Mouse (Mus musculus) right cerebral cortex, postnatal 36 days (tissue): ENCODE results near the gene Lsm3.
A peak's percentile ranks its signal among the peaks of the same experiment; 100 is the strongest.

ENCODE experiments used
- DNase-seq, 2 experiments: peaks; one replicate each; pipeline ENCODE4 v3.0.0; 2022; ENCODE audit warnings: low spot score in 2 of 2, mixed read lengths in 1 of 2

Gene Lsm3

DNA sequence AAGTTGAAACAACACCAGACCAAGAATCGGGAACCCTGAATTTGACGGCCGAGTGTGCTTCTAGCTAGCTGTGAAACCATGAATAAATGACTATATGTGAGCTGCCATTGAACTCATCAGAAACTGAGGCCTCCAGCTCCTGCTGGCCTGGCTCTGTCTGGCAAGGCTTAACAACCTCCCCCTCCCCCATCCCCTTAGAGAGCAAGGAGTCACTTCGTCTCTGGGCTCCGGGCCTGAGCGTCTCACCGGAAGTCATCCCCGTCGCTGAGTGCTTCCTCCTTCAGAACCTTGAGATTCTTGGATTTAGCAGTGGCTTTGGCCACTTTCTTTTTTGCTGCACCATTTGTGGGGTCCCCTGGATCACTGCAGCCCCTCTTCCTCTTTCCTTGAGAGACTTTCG lies 5.5 kb upstream of the Lsm3 start:
- no peak for DNase-seq

DNA sequence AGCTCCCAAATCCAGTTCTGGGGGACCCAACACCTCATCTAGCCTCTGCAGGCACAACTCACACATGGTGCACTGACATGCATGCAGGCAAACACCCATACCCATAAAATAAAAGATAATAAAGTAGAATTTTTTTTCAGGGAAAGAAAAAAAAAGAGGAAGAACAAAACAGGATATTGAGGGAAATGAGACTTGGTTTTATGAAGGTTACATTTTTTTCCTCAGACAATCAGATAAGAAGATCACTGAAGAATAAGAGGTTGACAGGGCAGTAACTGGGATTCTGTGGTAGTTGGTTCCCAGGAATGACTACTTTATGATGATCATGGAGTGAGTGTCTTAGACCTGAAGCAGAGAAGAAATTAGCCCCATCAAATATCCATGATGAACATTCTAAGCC lies 1.6 kb upstream of the Lsm3 start:
- no peak for DNase-seq

DNA sequence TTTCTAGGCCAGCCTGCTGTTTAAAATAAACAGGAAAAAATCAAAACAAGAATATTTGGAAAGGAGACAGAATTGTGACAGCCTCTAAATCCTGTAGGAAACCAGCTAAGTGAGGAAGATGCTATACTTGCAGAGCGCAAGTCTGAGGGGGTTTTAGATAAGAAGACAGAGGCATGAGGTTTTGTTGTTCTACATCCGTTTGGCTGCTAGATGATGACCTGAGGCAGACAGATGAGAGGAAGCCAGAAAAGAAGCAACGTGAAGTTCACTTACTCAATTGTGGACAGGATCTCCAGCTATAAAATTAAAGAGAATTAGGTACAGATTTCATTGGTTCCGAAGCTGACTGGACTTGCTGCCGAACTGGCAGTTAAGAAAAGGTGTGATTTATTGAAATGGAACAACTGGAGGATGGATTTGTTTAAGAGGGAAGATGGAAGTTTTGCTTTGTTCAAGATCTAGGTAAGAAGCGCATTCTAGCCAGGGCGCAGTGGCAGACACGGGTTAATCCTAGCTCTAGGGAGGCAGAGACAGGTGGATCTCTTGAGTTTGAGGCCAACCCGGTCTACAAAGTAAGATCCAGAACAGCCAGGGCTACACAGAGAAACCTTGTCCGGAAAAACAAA lies 878 bp upstream of the Lsm3 start:
- no peak for DNase-seq

DNA sequence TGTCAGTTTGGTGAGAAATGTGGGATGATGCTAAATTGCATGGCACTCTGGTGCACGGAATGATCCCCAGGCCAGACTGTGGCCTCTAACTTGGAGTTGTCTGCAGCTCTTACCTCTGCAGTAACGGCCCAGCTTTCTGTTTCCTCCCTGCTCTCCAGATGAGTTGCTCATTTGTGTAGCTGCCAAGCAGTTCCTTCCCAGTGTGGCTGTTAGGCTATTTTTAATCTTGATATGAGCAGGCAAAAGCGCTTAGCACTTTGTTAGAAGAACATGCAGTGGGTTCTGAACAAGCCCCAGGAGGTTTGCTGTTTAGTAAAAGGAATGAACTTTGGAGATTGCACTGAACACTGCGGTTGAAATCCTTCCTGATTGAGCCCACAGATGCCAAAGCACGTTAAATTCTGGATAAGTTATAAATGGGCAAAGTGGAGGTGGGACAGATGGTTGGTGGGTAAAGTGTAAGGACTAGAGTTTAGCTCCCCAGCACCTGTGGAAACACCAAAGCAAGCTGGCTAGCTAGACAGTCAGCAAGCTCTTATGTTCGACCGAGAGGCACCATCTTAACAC lies 2.8 kb downstream of the Lsm3 start:
- DNase-seq, result peak in 1 of 2 experiments; percentile 50

DNA sequence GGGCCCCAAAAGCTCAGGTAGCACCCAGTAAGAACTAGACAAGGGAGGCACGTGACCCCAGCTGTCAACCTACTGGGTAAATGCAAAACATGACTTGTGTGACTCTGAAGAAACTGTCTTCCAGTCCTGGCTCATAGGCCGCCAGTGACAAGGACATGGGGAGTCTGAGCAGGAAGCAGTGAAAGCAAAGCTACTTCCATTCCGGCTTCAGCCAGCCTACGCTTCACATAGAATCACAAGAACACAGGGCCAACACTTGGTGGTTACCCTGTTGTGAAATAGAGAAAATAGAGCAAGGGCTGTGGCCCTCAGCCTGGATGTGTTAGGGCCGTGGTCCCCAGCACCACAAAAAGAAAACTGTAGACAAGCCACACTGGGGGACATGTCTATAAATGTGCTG lies 7.1 kb downstream of the Lsm3 start:
- no peak for DNase-seq

DNA sequence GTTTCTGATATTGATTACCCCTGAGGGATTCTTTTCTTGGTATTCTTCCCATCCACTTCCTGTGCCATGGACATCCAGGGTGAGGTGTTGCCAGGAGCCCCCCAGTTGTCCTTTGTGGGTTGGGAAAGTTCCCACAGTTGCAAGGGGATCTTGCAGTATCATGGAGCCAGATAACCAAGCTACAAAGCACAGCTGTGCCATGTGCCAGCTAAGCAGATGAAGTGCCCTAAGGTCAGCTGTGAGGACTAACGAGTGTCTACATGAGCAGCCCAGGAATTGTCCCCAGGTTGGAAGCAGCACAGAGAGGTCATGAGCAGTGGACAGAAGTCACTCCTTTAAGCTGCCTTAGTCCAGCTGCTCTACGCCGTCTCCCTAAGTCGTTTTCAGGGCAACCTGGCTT lies 9.8 kb downstream of the Lsm3 start:
- DNase-seq, result no peak

DNA sequence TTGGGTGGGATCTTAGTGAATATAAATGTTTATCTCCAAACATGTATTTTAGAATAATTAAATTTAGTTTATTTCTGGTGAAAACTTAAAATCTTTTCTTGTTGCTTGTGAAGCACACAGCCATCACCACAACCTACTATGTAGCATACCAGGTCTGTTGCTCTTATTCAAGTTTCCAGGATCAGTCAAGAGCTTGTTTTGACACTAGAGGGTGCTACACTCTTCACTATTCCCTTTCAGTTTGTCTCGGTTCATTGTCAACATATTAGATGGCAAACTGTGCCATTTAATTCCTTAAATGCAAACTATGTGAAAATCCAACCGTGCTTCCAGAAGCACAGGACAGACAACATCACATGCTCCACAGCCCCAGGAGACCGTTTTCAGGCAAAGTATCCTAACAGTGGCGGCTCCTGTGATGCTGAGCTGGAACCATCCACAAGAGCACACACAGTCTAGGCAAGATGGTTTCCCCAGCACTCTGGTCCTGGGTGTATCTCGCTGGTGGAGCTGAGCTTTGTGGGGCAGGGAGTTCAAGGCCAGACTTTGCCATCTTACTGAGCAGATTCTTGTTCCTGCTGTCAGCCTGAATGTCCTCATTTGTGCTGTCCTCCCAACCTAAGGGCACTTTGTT lies 11.6 kb downstream of the Lsm3 start:
- DNase-seq, result no peak

DNA sequence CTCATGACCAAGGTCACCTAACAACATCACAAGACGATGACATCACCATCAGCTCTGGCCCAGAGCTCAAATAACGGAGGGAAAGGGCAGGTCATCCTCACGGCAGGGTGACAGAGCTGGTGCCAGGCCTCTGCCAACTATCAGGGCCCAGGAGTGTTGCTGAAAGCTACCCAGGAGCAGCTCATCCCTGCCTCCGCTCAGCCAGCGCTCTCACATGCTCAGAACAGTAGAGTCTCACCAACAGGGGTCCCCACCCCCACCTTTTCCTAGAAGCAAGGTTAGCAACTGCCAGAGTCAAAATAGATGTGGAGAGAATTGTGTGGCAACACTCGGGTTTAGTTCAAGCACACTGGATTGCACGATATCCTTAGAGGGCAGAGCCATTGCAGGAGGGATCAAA lies 12.5 kb downstream of the Lsm3 start:
- DNase-seq, result no peak

DNA sequence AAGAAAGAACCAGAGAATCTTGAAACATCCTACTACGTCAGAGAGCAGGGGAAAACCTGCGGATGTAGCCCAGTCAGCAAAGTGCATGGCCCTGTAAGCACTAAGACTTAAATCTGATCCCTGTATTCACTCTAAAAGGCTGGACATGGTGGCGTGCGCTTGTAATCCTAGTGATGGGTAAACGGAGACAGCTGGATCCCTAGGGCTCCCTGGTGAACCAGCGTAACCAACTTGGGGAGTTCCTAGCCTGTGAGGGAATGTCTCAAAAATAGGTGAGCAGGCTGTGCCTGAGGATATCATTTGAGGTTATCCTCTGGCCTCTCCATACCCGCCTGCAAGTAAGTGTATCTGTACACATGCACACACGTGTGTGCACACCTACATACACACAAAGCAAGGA lies 14.9 kb downstream of the Lsm3 start:
- DNase-seq, result no peak

DNA sequence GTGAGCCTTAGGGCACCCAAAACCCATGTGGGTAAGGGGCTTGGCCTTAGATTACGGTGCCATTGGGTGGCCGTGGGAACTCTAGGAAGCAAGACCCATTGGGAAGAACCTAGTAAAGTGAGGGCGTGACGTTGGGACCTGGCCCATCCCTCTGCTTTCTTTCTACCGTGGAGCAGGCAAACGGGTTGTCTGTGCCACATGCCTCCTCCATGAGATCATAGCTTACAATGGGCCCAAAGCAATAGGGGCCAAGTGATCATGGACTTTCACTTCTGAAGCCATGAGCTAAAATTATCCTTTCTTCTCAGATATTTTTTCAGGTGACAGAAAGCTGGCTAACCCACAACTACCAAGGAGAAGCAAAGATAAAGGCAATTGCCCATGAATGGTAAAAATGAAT lies 15.5 kb downstream of the Lsm3 start:
- DNase-seq, result no peak

DNA sequence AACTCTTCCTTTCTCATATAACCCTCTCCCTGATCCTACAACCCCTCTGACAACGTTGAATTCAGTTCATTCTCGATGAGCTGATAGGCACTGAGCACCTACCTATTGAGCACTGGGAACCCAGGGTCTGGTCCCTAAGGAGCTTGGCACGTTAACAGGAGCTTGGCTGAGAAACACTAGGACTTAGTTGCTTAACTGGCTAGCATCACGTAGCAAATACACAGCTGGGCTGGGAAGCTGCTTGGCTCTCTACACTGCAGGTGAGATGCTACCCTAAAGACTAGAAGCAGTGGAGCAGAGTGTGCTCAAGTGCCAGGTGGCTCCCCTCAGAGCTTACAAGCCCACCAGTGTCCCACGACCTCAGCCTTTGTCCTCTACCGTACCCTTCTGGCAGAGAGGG lies 16.9 kb downstream of the Lsm3 start:
- no peak for DNase-seq

DNA sequence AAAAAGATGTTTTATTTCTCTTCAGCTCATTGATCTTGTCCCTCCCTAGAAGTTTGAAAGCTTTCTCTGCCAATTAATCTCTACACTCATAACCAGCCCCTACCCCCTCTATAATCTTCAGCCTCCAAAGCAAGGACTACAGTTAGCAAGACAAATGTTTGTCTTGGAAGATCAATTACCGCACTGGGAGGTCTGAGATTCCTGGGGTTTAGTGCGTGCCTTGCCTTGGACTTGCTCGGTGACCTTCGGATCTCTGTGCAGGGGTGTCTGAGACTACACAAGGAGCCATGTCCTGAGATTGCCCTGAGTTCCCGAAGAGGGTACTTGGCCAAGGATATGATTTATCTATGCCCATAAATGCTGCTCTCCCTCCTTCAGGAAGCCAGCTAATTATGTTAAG lies 17.6 kb downstream of the Lsm3 start:
- DNase-seq, result no peak

DNA sequence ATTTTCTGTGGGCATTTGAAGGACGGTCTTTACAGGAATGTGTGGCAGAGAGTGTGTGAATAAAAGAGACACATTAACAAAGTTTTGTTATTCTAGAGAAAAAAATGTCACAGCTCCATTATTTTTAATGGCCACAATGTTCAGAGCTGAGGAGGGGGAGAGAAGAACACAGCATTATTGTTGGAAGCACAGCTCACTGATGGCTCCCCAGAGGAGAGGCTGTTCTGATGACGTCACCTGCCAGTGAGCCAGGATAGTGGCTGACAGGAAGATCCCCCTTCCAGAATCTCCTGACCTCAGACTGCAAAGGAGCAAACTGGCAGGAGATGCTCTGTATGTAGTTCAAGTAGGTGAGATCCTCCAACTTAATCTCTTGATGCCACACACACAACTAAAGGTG lies 18.0 kb downstream of the Lsm3 start:
- no peak for DNase-seq

DNA sequence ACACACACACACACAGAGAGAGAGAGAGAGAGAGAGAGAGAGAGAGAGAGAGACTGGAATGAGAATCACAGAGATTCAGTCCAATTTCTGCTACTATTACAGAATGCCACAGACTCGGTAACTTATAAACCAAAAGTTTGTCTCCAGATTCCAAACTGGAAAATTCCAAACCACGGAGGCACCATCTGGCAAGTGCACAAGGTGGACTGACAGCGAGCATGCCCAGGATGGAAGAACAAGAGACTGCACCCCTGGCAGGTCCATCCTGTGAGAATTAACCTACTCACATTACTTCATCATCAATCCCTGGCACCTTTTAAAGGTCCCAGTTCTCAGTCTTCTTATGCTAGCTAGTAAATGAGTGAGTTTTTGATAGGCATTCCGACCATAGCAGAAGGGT lies 18.5 kb downstream of the Lsm3 start:
- DNase-seq, result no peak

DNA sequence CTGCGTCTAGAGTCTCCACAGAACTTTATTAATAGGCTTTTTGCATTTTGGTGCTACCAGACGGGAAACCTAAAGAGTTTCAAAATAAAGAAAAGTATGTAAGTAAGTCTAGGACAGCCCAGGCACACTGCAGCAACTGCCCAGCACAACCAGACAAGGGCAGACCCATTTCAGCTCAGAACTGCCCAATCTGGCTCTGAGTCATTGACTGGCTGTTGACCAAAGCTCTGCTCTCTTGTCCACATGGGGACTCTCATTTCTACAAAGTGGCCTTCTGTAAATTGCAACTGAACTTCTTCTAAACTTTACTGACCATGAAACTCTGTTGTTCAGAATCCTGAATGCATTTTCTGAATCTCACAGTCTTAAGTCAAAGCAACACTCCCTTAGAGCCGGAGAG lies 19.5 kb downstream of the Lsm3 start:
- no peak for DNase-seq

DNA sequence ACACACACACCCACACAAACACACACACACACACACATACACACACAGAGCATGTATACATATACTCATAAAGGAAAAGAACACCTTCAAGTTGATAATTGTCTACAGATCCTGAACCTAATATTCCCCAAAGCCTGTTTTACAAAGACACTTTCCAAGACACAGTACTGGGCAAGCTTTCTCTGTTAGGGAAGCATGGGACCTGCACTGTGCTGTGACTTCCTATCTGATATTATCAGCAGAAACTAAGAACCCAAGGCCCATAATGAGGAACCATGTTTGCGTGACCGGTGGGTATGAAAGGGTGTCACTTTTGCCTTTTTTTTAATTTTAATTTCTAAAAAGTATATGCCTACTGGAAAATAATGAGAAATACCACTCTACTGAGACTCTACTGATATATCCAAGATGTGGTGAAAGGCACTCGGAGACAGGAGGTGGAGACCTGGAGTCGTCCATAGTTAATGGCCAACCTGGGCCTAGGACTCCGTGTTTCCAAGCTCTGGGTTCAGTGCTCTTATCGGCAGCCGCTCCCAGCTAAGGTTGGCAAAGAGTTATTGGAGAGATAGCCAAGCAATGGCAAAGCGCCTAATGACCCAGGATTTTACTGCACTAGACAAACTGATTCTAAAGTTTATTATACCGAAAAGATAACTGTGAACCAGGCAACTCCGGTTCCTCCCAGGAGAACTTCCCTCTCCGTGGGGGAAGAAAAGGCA lies 20.5 kb downstream of the Lsm3 start:
- DNase-seq, result no peak

DNA sequence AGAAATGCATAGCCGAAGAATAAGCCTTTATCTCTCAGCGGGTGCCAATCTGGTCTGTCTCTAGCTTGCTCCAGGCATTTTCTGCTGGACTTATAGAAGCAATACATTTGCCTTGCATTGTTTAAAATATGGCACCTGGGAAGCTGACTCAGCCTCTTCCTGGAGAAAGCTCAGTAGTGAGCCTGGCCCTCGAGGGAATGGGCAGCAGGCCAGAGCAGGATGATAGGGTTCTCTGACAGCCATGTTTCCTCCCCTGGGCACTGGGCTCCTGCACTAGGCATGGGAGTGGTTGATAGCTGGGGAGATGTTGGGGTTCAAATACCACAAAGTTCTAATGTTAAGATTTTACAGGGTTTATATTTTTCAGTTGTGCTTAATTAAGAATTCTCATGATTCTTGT lies 25.5 kb downstream of the Lsm3 start:
- no peak for DNase-seq

DNA sequence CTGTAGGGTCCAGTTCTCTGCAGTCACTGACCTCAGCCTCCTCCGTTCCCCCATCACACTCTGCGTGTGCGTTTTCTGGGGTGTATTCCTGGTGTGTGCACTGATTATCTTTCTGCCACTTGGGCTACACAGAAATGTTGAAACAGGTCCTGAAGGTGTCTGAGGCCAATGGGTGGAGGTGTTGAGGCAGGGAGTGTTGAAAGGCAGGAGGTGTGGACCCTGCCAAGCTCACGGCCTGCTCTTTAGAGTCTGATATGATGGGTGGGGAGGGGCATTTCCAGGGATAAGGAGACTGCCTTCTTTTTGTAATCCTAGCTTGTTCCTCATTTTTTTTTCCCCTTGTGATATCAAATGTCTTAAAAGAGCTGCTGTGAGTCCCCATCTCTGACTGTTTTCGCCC lies 27.3 kb downstream of the Lsm3 start:
- DNase-seq, result no peak

DNA sequence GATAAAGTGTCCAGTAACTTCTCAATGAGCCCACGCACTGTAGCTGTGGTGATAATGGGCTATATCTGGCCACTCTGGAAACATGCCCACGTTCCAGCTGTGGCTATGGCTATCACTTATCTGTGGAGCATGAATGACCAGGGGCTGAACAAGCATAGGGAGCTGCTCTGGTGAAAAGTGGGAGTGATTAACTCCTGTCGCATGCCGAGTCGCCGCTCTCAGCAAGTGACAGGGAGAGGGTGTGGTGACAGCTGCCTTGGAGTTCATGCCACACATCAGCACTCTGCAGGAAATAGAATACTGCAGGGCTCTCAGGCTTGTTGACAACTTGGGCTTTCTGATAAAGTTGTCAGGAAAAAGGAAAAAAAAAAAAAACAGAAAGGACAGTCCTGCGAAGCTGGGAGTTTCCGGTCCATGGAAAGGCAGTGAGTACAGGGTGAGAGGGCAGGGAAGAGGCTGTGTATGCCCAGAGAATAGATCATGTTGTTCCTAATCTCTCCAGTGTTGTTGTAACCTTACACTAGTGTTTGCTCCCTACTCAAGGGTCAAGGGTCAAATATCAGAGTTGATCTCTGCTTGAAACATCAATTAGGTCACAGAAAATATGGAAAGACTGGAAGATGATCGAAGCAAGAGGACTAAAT lies 30.6 kb downstream of the Lsm3 start:
- DNase-seq, result no peak

DNA sequence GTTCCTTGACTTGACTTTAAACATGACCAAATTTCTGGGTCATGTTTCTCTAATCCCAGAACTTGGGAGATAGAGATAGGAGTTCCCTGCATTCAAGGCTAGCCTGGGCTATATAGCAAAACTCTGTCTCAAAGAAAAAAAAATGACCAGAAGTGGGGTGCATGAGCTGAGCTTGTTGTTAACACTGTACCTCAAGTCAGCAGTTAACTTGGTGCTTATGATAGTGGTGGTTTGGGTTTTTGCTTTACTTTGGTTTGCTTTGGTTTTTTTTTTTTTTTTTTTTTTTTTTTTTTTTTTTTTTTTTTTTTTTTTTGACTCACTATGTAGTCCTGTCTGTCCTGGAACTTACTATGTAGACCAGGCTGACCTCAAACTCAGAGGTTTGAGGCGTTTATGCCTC lies 31.6 kb downstream of the Lsm3 start:
- no peak for DNase-seq

DNA sequence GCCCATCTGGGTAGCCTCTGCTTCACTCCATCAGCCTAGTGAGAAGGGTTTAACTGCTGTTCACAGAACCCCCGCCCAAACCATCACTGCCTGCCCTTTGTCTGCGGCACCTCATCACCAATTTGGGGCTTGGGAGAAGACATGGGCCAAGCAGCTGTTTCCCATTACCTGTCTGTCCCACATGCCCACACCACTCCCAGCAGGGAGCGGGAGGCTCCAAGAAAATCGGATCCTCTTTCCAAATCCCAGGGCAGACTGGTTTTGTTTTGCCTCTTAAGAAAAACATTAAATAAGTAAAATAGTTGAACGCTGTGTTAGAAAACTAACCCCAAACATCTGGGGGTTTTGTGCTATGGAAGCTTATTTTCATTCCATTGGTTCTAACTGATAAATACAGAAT lies 33.9 kb downstream of the Lsm3 start:
- DNase-seq, result no peak

DNA sequence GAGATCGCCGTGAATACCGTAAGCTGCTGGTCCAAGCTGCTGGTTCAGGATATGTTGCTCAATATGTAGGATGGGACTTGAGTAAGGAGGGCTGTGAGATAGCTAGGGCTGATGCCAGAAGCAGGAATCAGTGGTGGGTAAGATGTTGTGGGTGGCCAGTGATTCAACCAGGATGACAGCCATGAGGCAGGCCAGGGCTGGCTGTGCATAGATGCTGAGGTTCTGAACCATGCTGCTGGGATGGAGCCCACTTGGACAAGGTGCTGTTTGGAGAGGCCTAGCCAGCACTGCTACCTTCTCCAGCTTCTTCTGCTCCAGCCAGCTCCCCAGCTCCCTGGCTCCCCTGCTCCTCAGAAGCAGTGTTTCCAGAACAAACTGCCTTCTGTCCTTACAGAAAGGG lies 35.9 kb downstream of the Lsm3 start:
- no peak for DNase-seq

DNA sequence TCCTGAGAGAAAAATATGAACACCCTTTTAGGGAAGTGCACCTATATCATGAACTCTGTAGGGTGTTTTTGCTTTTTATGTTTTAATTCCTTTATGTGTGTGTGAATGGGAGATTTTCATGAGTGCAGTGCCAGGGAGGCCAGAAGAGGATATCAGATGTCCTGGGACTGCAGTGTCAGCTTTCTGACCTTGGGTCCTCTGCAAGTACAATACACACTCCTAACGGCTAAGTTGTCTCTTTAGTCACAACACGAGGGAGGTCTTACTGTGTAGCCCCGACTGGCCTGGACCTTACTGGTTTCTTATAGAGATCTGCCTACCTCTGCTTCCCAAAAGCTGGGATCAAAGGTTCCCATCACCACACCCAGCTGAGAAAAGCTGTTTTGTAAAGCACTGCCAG lies 37.0 kb downstream of the Lsm3 start:
- no peak for DNase-seq
